Mouse (Mus musculus) embryonic fibroblast, embryonic 13.5 days (primary cell): ENCODE measurements around the gene Disp1. TPM values are rescaled to one million over a fixed set of nuclear protein-coding genes. Genes with fewer than 3 reads are reported as not detected.
A peak's percentile ranks its signal among the peaks of the same experiment; 100 is the strongest.

Experiments used
- H3K27ac ChIP-seq: 2 replicates; pipeline ENCODE4 v1.5.1; 2012; ENCODE audit warnings: low read length, control low read depth, inconsistent platforms; ENCODE audit not compliant: insufficient read depth
- H3K4me1 ChIP-seq: 2 replicates; pipeline ENCODE4 v1.6.1; 2011; ENCODE audit warnings: low read length; ENCODE audit not compliant: control insufficient read depth, insufficient read depth
- H3K4me3 ChIP-seq: 2 replicates; pipeline ENCODE4 v1.5.1; 2011; ENCODE audit warnings: mild to moderate bottlenecking, control low read depth, low read length; ENCODE audit not compliant: insufficient read depth
- CTCF ChIP-seq: IDR thresholded peaks from 2 replicates; pipeline ENCODE4 v1.5.1; 2011; ENCODE audit warnings: mild to moderate bottlenecking, control low read depth, low read length, moderate library complexity, borderline replicate concordance; ENCODE audit not compliant: insufficient read depth
- POLR2A ChIP-seq: IDR thresholded peaks from 2 replicates; pipeline ENCODE4 v1.6.1; 2011; ENCODE audit warnings: low read depth, mild to moderate bottlenecking, control low read depth, low read length, moderate library complexity
- polyA plus RNA-seq: library from polyadenylated mRNA; stranded (reverse); fragments of >200 nt; gene quantifications from 2 replicates; pipeline ENCODE4 v1.2.4, GENCODE M21; 2011; ENCODE audit warnings: low read depth; ENCODE audit not compliant: missing spikeins, insufficient read length

Disp1 gene
- polyA plus RNA-seq, 1 experiment: 25.3 TPM

- Histone ChIP-seq H3K4me3 (no peak overlapping the region), H3K27ac (peak overlapping the region; percentile 8; the same call in 1 of the 2 replicates), H3K4me1 (peaks cover 49% of the 10 kb centered on the region)
- TF ChIP-seq CTCF (no peak), POLR2A (no peak)
Measured at GRCm38 (mm10) chr1:183116946-183117826, 104.1 kb downstream of the Disp1 start.

GRCm38 (mm10) chr1:183116441-183116840, 104.9 kb downstream of the Disp1 start:
- Histone ChIP-seq H3K27ac (0 out of 2 replicates have a peak overlapping the region, but pooled peaks have one; percentile 20), H3K4me1 (peaks cover 48% of the 10 kb centered on the region)

GRCm38 (mm10) chr1:183115076-183115475, 106.2 kb downstream of the Disp1 start:
- Histone ChIP-seq H3K4me1 (peaks cover 44% of the 10 kb centered on the region), H3K4me3 (no peak overlapping the region), H3K27ac (no peak overlapping the region)
- TF ChIP-seq CTCF: no peak

More at GRCm38 (mm10) chr1:183116441-183116840, 104.9 kb downstream of the Disp1 start:
- H3K4me3 ChIP-seq: no peak overlapping the region
- TF ChIP-seq POLR2A: no peak
- TF ChIP-seq CTCF: no peak

- no peak for TF ChIP-seq POLR2A
- TF ChIP-seq CTCF: no peak
- Histone ChIP-seq H3K4me3 (no peak overlapping the region), H3K4me1 (peaks cover 39% of the 10 kb centered on the region), H3K27ac (peak overlapping the region; percentile 35; the same call in 1 of the 2 replicates)
Measured at GRCm38 (mm10) chr1:183114554-183114953, 106.8 kb downstream of the Disp1 start.

- H3K27ac ChIP-seq: peak overlapping the region; percentile 14; the same call in 1 of the 2 replicates
- TF ChIP-seq CTCF (no peak), POLR2A (no peak)
- H3K4me3 ChIP-seq: no peak overlapping the region
- H3K4me1 ChIP-seq: peaks cover 35% of the 10 kb centered on the region
Measured at GRCm38 (mm10) chr1:183113546-183113945, 107.8 kb downstream of the Disp1 start.

GRCm38 (mm10) chr1:183107476-183107875, 113.8 kb downstream of the Disp1 start:
- Histone ChIP-seq H3K27ac (no peak overlapping the region), H3K4me3 (no peak overlapping the region), H3K4me1 (peaks cover 9% of the 10 kb centered on the region; the same call in 1 of the 2 replicates)
- TF ChIP-seq CTCF (no peak), POLR2A (no peak)

- TF ChIP-seq POLR2A (no peak), CTCF (no peak)
- H3K27ac ChIP-seq: no peak overlapping the region
- H3K4me3 ChIP-seq: no peak overlapping the region
- peaks cover 4% of the 10 kb centered on the region for H3K4me1 ChIP-seq
Measured at GRCm38 (mm10) chr1:183104696-183105095, 116.6 kb downstream of the Disp1 start.

GRCm38 (mm10) chr1:183102775-183103174, 118.5 kb downstream of the Disp1 start:
- H3K4me1 ChIP-seq: peaks cover 4% of the 10 kb centered on the region
- TF ChIP-seq CTCF: no peak
- TF ChIP-seq POLR2A: no peak
- no peak overlapping the region for H3K27ac ChIP-seq
- H3K4me3 ChIP-seq: no peak overlapping the region

- TF ChIP-seq CTCF (no peak), POLR2A (no peak)
- Histone ChIP-seq H3K4me1 (peaks cover 4% of the 10 kb centered on the region), H3K4me3 (no peak overlapping the region), H3K27ac (no peak overlapping the region)
Measured at GRCm38 (mm10) chr1:183102153-183102552, 119.2 kb downstream of the Disp1 start.

GRCm38 (mm10) chr1:183101371-183101770, 120.0 kb downstream of the Disp1 start:
- TF ChIP-seq POLR2A (no peak), CTCF (no peak)
- Histone ChIP-seq H3K4me3 (no peak overlapping the region), H3K4me1 (peaks cover 4% of the 10 kb centered on the region), H3K27ac (no peak overlapping the region)
